20 mouse cellular contexts compared by ENCODE assay signal in genomic region chr5:111054380-111054779, GRCm38 (mm10).
DNase-seq lines count a peak whose midpoint lies in the region; ATAC-seq and TF ChIP-seq lines count a peak whose summit lies in the region.
"Had no signal": no experiment of that assay in that cellular context is flagged by ENCODE, and none has a peak within 500 bp of the region (broad histone marks: within the 10 kb centered on the region; RNA-seq: fewer than 3 reads in every experiment).

No protein-coding gene starts in this region.

- H3K9me3 ChIP-seq in forebrain, embryonic 16.5 days (ENCODE audit: control insufficient read depth, low read length), result no peaks in the 10 kb centered on the region
- H3K9me3 ChIP-seq in hindbrain, embryonic 16.5 days (ENCODE audit: control insufficient read depth, low read length), result no peaks in the 10 kb centered on the region
- no peaks in the 10 kb centered on the region for H3K9me3 ChIP-seq in midbrain, embryonic 16.5 days (replicated peaks; ENCODE audit: control insufficient read depth, low read length, poor library complexity, severe bottlenecking)
- H3K9me3 ChIP-seq: embryonic facial prominence, embryonic 12.5 days; limb, embryonic 13.5 days; megakaryocyte, embryonic 14.5 days had no signal

- no peaks in the 10 kb centered on the region for H3K36me3 ChIP-seq in forebrain, embryonic 16.5 days (ENCODE audit: control insufficient read depth, insufficient read depth)
- no peaks in the 10 kb centered on the region for H3K36me3 ChIP-seq in hindbrain, embryonic 16.5 days (ENCODE audit: control insufficient read depth, insufficient read depth, low read length)
- H3K36me3 ChIP-seq in midbrain, embryonic 16.5 days (ENCODE audit: control insufficient read depth, insufficient read depth, low read length), result no peaks in the 10 kb centered on the region
- H3K36me3 ChIP-seq: embryonic facial prominence, embryonic 12.5 days; heart, embryonic 13.5 days had no signal

- 24% methylated on average over 9 of the region's 9 CpGs for WGBS in forebrain, embryonic 16.5 days
- 24% methylated on average over 9 of the region's 9 CpGs for WGBS in hindbrain, embryonic 16.5 days
- WGBS in midbrain, embryonic 16.5 days, result 29% methylated on average over 9 of the region's 9 CpGs

- peak overlapping the region; percentile 84 for H3K27ac ChIP-seq in forebrain, embryonic 16.5 days (ENCODE audit: low read length)
- peak overlapping the region; percentile 63 for H3K27ac ChIP-seq in hindbrain, embryonic 16.5 days (ENCODE audit: low read depth, low read length)
- peak overlapping the region; percentile 74 for H3K27ac ChIP-seq in midbrain, embryonic 16.5 days (ENCODE audit: low read length)
- H3K27ac ChIP-seq: embryonic facial prominence, embryonic 12.5 days; heart, embryonic 13.5 days; limb, embryonic 13.5 days; liver, embryonic 14.5 days had no signal

- peak overlapping the region; percentile 46 for H3K4me2 ChIP-seq in forebrain, embryonic 16.5 days (ENCODE audit: low read length)
- H3K4me2 ChIP-seq in hindbrain, embryonic 16.5 days (ENCODE audit: low read length), result peak overlapping the region; percentile 51
- H3K4me2 ChIP-seq in midbrain, embryonic 16.5 days (ENCODE audit: low read length), result peak overlapping the region; percentile 58
- H3K4me2 ChIP-seq: embryonic facial prominence, embryonic 12.5 days; heart, embryonic 13.5 days had no signal

- no peak for TF ChIP-seq POLR2A in brain, embryonic 14.5 days (IDR thresholded peaks at IDR 0.05; ENCODE audit: borderline replicate concordance, extremely low read depth, insufficient read depth, insufficient read length, poor library complexity, severe bottlenecking)

- no peak for ATAC-seq in forebrain, embryonic 16.5 days
- ATAC-seq in hindbrain, embryonic 16.5 days, result no peak
- ATAC-seq in midbrain, embryonic 16.5 days, result no peak
- ATAC-seq in activated CD4-positive, CD25-positive, alpha-beta regulatory T cell, adult 4 months, result no peak
- no peak for ATAC-seq in inflammation-experienced regulatory T-cells, adult 6 months

- no peak for TF ChIP-seq CTCF in brain, embryonic 14.5 days (IDR thresholded peaks at IDR 0.05; ENCODE audit: borderline replicate concordance, extremely low read depth, insufficient read depth, insufficient read length)

- H3K27me3 ChIP-seq in forebrain, embryonic 16.5 days (replicated peaks; ENCODE audit: control insufficient read depth, insufficient read depth, low read length), result no peaks in the 10 kb centered on the region
- H3K27me3 ChIP-seq in hindbrain, embryonic 16.5 days (replicated peaks; ENCODE audit: control insufficient read depth, insufficient read depth, low read length), result no peaks in the 10 kb centered on the region
- H3K27me3 ChIP-seq in midbrain, embryonic 16.5 days (ENCODE audit: control insufficient read depth, insufficient read depth, low read depth, low read length), result no peaks in the 10 kb centered on the region
- H3K27me3 ChIP-seq: embryonic facial prominence, embryonic 12.5 days; limb, embryonic 13.5 days had no signal

- DNase-seq in brain, embryonic 14.5 days (ENCODE audit: low read depth), result peak; percentile 68
- DNase-seq in lung, postnatal 4 days, result no peak
- DNase-seq in kidney, adult 9 months, result no peak
- DNase-seq: adrenal gland, postnatal 36 days; cerebellum, adult 8-10 months; heart, postnatal 4 days; kidney, adult 11 months; kidney, postnatal 14 days; right cerebral cortex, postnatal 25 days; thymus, postnatal 4 days had no signal

- H3K4me1 ChIP-seq in forebrain, embryonic 16.5 days (replicated peaks; ENCODE audit: control insufficient read depth, insufficient read depth, low read length), result peaks cover 75% of the 10 kb centered on the region
- peaks cover 52% of the 10 kb centered on the region for H3K4me1 ChIP-seq in hindbrain, embryonic 16.5 days (ENCODE audit: control insufficient read depth, insufficient read depth, low read depth, low read length)
- H3K4me1 ChIP-seq in midbrain, embryonic 16.5 days (ENCODE audit: control insufficient read depth, insufficient read depth, low read length), result peaks cover 56% of the 10 kb centered on the region

- H3K9ac ChIP-seq in forebrain, embryonic 16.5 days (replicated peaks; ENCODE audit: low read depth, low read length), result peak overlapping the region; percentile 16; the same call in 1 of the 2 replicates
- no peak overlapping the region for H3K9ac ChIP-seq in hindbrain, embryonic 16.5 days (ENCODE audit: low read depth, low read length)
- no peak overlapping the region for H3K9ac ChIP-seq in midbrain, embryonic 16.5 days (ENCODE audit: low read depth, low read length)
- H3K9ac ChIP-seq: embryonic facial prominence, embryonic 12.5 days; heart, embryonic 13.5 days; limb, embryonic 13.5 days; liver, embryonic 14.5 days had no signal

- no peak overlapping the region for H3K4me3 ChIP-seq in forebrain, embryonic 16.5 days (replicated peaks; ENCODE audit: low read length)
- H3K4me3 ChIP-seq in hindbrain, embryonic 16.5 days (ENCODE audit: low read length), result no peak overlapping the region
- H3K4me3 ChIP-seq in midbrain, embryonic 16.5 days (ENCODE audit: low read depth, low read length), result no peak overlapping the region
- H3K4me3 ChIP-seq: embryonic facial prominence, embryonic 12.5 days; heart, embryonic 13.5 days; limb, embryonic 13.5 days; megakaryocyte, embryonic 14.5 days had no signal
